Mouse (Mus musculus): ENCODE data around the gene Fam160a1.

Fam160a1 gene

DNA sequence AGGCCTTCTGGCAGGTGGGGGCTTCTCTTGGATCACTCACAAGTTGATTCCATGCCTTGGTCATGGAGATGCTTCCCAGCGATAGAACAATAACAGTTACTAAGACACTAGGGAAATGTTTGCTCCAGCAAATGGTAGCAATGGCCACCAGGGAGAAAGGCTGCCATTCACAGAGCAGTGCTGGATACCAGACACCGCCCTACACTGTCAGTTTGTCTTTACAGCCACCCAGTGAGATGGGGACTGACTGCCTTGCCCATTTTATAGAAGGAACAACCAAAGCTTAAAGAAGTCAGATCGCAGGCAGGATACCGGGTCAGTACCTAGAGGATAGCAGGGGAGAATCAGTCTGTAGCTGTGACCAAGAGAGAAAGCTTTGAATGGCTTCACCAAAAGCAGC, 59.7 kb downstream of the Fam160a1 start:
- DNase-seq (ENCODE audit: extremely low read depth, insufficient read length, low spot score): no peak

DNA sequence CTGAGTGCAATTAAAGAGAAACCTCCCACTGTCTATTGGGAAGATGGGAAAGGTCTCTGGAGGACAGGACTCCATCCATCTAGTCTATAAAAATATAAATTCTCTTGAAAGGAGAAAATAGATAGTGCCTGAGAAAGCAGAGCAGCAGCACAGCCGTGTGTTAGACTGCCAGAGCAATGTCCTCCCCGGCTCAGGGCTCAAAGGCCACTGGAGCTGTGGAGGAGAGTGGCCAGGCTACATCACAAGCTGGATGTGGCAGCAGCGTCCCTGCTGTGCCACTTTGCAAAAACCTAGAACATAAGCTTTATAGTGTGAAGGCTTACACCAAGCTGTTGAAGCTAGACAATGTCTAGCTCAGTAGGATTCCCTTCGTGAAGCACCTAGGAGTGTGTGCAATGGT, 67.7 kb downstream of the Fam160a1 start:
- DNase-seq (ENCODE audit: extremely low read depth, insufficient read length, low spot score): no peak

DNA sequence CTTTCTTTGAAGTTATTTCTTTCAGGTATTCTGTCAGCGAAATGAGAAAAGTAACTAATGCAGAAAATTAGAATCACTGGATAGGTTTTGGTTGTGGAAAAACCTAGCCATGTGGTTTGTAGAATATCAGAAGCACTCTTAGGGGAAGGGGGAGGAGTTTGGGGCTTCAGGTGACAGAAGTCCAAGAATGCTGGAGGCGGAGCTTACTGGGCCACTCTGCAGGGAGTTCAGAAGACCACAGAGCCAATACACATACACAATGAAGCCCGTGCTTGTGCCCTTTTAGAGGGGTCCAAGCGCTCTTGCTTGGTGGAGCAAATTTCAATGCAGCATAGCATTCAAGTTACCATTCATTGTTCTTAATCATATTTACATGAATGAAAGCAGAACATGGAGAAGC, 68.2 kb downstream of the Fam160a1 start:
- DNase-seq (ENCODE audit: extremely low read depth, insufficient read length, low spot score): no peak

DNA sequence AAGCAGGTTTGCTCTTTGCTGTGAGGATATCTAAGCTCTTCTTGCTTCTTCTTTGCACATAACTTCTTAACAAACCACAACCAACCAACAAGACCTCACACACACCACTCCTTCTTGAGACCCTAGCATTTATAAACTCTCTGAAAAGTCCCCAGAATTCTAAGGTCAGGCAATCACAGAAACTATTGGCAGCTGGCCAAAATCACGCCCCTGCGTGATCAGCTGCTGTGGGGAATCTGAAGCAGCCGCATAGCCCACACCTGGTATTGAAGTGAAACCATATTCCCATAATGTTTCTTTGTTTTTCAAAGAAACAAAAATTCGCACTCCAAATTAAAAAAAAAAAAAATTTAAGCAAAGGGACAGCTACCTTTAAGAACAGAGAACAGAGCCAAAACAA, 71.0 kb downstream of the Fam160a1 start:
- no peak for DNase-seq (ENCODE audit: extremely low read depth, insufficient read length, low spot score)

DNA sequence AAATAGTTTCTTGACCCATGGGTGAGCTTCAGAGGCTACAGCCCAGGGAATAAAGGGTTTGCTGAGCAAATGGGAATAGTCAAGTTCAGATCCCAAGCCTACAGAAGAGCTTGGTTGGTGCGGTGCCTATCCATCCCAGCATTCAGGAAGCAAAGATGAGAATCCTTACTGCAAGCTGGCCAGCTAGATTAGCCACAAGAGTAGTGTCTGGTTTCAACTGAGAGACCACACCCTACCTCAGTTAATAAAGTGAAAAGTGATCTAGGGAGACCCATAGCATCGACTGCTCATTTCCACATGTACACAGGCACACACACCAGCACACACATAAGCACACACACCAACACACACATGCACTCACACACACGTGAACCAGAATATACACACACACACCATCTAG, 75.3 kb downstream of the Fam160a1 start:
- no peak for DNase-seq (ENCODE audit: extremely low read depth, insufficient read length, low spot score)

DNA sequence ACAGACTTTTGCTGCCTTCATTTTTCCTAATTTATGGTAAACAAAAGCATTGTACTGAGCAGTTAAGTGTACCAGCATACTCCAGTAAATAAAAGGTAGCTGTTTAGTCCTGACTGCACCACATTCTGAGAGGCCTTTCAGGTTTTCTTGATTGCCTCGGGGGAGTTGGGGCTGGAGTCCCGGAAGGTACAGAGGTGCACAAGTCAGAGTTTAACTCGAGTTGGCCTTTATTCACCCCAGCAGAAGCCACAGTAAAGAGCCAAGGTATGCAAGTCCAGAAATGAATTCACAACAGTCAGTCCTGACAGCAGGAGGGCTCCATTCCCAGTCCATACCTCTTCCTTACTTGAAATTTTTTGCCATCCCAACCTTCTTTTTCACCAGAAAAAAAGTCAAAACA, 78.5 kb downstream of the Fam160a1 start:
- DNase-seq (ENCODE audit: extremely low read depth, insufficient read length, low spot score): no peak

DNA sequence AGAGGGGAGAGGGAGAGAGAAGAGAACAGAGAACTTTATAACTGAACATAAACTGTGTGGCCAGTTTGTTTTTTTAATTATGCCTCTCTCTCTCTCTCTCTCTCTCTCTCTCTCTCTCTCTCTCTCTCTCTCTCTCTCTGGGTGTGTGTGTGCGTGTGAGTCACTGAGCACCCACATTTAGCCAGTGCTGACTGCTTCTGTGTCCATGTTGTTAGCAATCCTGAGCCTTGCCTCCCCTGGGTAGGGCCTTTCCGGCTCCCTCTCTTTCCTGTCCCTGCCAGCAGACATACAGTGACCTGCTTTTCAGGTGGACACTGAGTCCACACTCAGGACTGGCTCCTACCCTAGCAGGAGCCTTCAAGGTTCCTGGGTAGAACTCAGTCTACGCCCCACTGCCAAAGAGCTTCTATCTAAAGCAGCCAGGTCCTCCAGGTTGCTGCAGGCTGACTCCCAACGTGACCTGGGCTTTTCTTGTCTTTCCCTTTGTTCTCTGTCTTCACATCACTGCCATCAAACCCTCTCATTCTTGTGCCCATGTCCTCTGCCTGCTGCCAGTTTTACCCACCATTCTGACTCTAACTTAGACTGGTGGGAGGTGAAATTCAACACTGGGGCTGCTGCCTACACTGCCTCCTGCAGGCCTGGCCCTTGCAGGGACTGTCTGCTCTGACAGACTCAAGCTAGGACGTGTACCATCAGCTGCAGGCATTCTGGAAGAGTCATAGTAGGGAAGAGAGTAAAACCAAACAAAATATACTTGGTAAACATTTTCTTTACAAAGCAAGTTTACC, 83.0 kb downstream of the Fam160a1 start:
- no peak for DNase-seq (ENCODE audit: extremely low read depth, insufficient read length, low spot score)

DNA sequence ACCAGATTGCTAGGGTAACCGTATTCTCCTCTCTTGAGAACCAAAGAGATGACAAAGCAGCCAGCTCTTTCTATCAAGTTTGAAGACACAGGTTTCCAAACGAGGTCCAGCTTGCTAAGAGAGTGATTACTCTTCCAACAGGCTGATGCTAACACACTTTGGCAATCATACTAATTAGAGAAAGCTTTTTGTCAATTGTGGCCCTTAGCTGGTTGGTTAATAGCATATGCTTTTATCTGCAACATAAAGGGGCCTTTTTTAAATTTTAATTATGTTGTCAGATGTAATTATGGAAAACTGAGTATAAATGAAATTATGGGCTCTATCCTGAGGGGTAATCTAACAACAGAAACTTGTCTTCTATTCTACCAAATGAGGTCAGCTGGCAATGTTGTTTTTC, 89.9 kb downstream of the Fam160a1 start:
- no peak for DNase-seq (ENCODE audit: extremely low read depth, insufficient read length, low spot score)

DNA sequence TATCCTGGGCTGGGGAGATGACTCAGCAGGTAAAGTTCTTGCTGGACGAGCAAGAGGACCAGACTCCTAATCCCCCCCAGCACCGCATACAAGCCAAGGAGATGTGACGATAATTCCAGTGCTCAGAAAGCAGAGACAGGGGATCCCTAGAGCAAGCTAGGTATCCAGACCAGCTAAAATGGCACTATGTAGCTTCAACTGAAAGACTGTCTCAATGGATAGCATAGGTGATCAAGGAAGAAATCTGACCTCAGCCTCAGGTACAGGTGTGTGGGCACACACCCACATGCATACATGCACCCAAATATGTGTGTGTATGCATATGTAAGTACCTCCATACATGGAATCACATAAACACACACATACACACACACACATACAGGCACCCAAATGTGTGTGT, 91.1 kb downstream of the Fam160a1 start:
- no peak for DNase-seq (ENCODE audit: extremely low read depth, insufficient read length, low spot score)

DNA sequence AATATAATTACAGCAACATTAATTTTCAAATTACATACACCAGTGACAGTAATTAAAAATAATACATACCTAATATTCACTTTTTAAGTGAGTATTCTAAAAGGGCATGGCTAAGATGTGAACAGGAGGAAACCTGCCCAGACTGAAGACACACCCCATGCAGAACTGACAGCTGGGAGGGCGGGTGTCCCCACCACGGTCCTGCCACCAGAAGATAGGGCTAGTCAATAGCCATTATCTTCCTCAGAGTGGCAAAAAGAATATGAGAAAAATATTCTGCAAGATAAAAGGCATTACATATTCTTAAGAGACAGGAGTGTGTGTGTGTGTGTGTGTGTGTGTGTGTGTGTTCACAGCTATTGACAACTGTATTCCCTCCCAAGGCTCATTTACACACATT, 92.0 kb downstream of the Fam160a1 start:
- DNase-seq (ENCODE audit: extremely low read depth, insufficient read length, low spot score): no peak

DNA sequence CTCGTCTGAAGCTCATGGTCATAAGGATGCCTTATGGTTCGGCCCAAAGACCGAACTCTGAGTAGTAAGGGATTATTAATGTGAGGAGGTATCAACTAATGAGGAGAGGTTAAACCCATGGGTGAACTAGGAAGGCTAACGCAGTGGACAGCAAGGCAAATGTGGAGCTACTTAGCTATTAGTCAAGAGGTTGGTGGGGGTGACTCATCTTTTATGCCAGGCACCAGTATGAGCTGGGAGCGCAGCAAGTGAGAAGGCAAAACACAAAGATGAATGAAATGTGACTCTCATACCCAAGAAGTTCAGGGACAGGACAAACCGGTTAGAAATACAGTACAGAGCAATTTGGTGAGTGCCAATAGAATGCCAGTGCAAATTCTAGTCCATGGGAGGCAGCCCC, 94.5 kb downstream of the Fam160a1 start:
- peak; percentile 11 for DNase-seq (ENCODE audit: extremely low read depth, insufficient read length, low spot score)

DNA sequence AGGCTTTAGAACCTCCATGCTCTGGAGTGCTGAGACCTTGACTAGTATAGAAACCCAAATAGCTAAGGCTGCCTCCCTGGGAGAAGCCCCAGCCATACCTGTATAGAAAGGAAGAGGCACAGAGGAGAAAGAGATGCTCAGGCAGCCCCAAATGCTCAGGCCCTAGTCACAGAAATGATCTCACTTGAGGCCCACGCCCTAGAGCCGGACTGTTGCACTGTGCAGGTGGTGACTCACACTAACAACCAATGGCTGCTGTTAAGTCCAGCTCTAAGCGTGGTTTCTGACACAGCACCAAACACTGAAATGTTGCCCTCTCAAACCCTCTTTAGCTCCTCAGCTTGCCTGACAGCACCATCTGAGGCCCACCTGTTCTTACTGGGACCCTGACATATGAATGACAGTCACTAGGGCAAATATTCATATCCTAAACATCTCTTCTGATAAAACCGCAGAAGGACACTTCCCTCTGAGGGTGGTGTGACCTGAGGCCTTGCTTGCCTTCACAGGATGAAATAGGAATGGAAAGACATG, 101.3 kb downstream of the Fam160a1 start:
- peak; percentile 35 for DNase-seq (ENCODE audit: extremely low read depth, insufficient read length, low spot score)

DNA sequence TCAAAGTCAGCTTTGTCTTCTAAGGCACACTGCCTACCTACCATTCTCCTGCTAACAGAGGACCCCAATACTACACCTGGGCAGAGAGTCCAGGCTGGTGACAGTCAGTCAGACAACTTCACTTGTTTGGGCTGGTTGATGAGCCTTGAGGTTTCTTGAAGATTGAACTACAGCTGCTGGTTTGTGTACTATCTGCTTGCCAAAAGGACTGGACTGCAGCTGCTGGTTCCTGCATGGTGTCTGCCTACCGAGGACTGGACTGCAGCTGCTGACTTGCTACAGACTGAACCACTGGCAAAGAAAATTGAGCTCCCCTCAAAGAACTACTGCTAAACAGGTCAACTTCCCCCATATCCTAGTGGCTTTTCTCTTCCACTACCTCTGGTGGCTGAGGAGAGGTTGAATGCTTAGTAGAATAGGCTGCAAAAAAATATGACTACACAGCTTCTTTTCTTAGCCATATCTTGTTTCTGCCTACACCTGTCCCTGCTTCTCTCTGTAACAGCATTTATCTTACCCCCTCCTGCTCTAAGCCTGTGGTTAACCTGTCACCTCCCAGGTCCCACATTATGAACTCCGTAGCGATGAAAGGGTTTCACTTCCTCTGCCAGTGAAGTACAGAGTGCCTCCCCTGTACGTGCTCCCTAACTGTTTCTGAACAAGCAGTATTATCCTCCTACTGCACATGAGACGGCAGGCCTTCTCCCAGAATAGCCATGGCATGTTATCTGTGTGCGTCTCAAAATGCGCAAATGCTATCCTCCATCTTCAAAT, 103.0 kb downstream of the Fam160a1 start:
- DNase-seq (ENCODE audit: extremely low read depth, insufficient read length, low spot score): no peak

DNA sequence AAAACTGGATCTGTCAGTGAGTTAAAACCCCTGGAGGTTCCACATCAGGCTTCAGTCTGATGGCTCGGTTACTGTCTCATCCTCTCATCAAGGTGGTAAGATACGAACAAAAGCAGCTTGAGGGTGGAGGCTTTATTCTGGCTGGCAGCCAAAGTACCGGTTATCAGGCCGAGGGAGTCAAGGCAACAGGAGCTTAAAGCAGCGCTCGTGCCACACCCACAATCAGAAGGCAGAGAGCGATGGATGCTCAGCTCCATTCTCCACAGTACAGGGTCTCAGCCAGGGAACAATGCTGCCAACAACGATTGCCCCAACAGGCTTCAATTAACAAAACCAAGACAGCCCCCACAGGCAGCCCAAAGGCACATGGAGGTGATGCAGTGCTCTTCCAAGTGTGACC, 106.4 kb downstream of the Fam160a1 start:
- no peak for DNase-seq (ENCODE audit: extremely low read depth, insufficient read length, low spot score)

DNA sequence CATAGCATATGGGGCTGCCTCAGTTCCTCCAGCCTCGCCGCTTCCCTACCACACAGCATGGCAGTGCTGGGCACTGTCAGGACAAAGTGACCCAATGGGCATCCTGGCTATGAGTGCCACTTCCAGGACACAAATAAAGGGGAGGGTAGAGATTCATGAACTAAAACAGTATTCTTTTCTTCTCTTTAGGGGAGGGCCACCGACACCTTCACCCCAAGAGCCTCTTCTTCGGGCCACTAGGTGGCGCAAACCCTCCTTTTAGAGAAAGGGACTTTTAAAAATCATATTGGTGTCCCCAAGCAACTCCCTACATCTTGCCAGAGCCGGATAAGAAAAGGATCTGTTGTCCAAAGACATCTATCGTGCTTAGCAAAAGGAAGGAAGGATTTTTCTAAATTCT, 109.7 kb downstream of the Fam160a1 start:
- peak; percentile 24 for DNase-seq (ENCODE audit: extremely low read depth, insufficient read length, low spot score)

DNA sequence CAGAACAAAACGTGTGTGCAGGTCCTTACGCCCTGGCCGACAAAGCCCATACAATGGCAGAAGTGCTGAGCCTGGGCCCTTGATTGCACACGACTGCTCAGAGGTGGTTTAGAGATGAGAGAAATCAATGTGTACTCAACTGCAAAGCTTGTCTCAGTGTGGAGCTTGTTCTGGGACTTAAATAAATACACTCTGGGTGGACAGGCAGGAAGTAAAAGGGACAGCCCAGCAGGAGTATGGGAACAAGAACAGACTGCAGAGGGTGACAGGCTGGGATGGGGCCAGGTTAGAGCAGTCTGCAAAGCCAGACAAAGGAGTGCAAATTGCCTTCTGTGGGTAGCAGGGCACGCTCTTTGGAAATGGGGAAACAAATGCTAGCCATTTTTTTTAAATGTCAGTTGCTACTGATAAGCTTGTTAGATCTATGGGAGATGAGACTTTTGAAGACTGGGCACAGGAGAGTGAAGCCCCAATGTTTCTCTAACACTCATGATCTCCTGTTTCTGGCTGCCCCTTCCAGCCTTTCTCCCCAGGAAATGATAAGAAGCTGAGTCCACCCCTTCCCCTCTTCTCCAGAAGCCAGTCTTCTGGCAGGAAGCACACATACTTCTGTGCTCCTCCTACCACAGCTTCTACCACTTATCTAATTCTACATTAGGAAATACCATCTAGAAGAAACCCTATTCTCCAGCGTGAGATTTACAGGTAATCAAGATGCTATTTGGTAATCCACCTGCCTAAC, 113.8 kb downstream of the Fam160a1 start:
- no peak for DNase-seq (ENCODE audit: extremely low read depth, insufficient read length, low spot score)

DNA sequence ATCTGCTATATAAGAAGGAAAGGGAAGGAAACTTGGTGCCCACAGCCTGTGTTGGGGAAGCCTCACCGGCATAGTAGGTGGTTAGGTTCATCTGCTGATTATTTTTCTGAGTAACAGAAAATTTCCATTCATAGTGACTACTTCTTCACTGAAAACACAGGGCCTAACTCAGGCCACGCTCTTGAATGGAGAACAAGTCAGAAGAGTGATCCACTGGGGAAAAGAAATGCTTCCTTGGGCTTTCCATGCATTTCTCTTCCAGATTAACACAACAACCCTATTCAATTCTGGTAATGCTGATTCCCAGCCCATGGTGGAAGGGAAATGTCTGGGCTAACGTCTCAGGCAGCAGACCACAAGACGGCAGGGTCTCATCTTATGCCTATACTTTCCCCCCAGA, 118.6 kb downstream of the Fam160a1 start:
- no peak for DNase-seq (ENCODE audit: extremely low read depth, insufficient read length, low spot score)

DNA sequence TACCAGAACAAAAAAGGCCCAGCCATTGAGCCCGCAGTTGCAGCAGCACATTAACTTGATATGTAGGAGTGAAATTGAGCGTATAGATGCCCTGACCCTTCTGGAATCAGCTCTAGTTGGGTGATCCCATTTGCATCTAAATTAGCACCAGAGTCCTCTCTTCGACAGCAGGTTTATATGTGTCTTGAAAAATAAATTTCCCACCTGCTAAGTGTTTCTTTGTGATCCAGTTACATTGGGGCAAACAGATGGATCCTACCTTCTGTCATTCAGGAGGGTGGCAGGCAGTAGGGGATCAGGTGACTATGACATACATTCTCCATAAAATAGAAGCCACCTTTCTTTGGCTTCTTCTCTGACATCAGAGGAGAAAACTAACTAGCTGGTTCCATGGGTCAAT, 122.0 kb downstream of the Fam160a1 start:
- no peak for DNase-seq (ENCODE audit: extremely low read depth, insufficient read length, low spot score)

DNA sequence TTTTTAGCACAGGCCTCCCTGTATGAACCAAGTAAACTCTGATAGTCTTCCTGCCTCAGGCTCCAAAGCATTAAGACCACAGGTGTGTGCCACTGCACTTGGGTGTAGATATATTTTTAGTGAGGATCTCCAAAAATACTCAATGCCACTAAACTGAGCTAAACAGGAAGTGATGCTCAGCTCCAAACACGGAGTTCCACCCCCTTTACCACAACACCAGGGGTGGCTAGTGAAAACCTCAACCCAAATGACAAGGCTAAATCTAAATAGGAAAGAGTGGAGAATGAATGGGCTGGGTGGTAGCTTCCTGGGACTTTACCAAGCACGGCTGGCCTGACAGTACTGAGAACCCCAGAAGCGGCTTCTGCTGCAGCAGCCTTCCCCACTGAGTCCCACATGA, 124.1 kb downstream of the Fam160a1 start:
- no peak for DNase-seq (ENCODE audit: extremely low read depth, insufficient read length, low spot score)

DNA sequence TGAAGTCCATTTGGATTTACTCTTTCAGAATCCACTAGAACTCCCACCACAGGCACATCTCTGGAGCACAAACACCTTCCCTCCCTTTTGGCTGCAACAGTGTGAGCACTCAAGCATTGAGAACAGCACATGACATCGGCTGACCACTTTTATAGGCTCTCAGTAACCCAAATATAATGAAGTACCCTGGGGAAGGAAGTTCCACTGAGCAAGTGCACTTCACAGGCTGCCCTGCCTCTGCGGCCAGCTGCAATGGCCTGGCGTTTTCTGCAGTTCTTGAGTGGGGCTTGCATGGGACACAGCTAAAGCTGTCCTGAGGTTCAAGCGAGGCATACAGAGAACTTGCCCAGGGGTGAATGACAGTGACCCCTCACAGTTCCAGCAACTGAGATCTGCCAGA, 126.0 kb downstream of the Fam160a1 start:
- DNase-seq (ENCODE audit: extremely low read depth, insufficient read length, low spot score): no peak

DNA sequence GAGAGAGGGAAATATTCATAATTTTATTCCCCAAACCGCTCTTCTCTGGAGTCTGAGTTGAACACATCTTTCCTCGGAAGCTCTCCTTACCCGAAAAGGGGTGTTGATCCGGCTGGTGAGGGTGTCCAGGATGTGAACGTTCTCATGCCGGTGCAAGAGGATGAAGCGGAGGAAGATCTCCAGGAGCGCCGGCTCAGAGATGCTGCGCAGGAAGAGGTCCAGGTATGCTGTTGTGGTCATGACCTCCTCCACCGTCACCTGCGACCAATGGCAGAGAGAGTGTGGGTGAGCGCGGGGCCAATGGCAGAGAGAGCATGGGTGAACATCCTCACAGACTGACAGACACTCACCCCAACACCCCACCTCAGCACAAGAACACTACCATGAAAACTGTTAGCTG, 128.8 kb downstream of the Fam160a1 start:
- no peak for DNase-seq (ENCODE audit: extremely low read depth, insufficient read length, low spot score)

Measured in 3134 (cell line).